Mouse (Mus musculus) spleen, adult 18-20 months (tissue): ENCODE results near the gene Lrpap1.

Experiments
- DNase-seq, 2 experiments: peaks; one replicate each; pipeline ENCODE4 v3.0.0; 2022; ENCODE audit warnings: mixed read lengths in 2 of 2

Gene Lrpap1

GRCm38 (mm10) chr5:35104960-35105921 is at the start of gene Lrpap1:
TSS of gene Lrpap1 (minus strand) at chr5:35105766.
- peak; percentile 77 to 91 for DNase-seq

- no peak for DNase-seq
Observed at GRCm38 (mm10) chr5:35149939-35150338, 44.4 kb upstream of the Lrpap1 start.

- no peak for DNase-seq
Observed at GRCm38 (mm10) chr5:35149526-35149925, 44.0 kb upstream of the Lrpap1 start.

- DNase-seq = no peak
Observed at GRCm38 (mm10) chr5:35147963-35148767, 42.6 kb upstream of the Lrpap1 start.

GRCm38 (mm10) chr5:35147155-35147962 is 41.8 kb upstream of the Lrpap1 start:
- DNase-seq = no peak

GRCm38 (mm10) chr5:35146747-35147146 is 41.2 kb upstream of the Lrpap1 start:
- no peak for DNase-seq

- DNase-seq = no peak
Observed at GRCm38 (mm10) chr5:35144716-35145115, 39.1 kb upstream of the Lrpap1 start.

- DNase-seq = no peak
Observed at GRCm38 (mm10) chr5:35143460-35144245, 38.1 kb upstream of the Lrpap1 start.

GRCm38 (mm10) chr5:35142910-35143309 is 37.3 kb upstream of the Lrpap1 start:
- no peak for DNase-seq

GRCm38 (mm10) chr5:35141316-35141715 is 35.8 kb upstream of the Lrpap1 start:
- DNase-seq = no peak

- DNase-seq = no peak
Observed at GRCm38 (mm10) chr5:35138183-35138611, 32.6 kb upstream of the Lrpap1 start.

GRCm38 (mm10) chr5:35137510-35138182 is 32.1 kb upstream of the Lrpap1 start:
- no peak for DNase-seq

- DNase-seq = no peak
Observed at GRCm38 (mm10) chr5:35135903-35136302, 30.3 kb upstream of the Lrpap1 start.

- no peak for DNase-seq
Observed at GRCm38 (mm10) chr5:35134286-35134685, 28.7 kb upstream of the Lrpap1 start.

- DNase-seq = no peak
Observed at GRCm38 (mm10) chr5:35133468-35133867, 27.9 kb upstream of the Lrpap1 start.

- no peak for DNase-seq
Observed at GRCm38 (mm10) chr5:35132278-35132980, 26.9 kb upstream of the Lrpap1 start.

GRCm38 (mm10) chr5:35131773-35132172 is 26.2 kb upstream of the Lrpap1 start:
- peak; percentile 18 to 60 for DNase-seq

GRCm38 (mm10) chr5:35131237-35131636 is 25.7 kb upstream of the Lrpap1 start:
- DNase-seq = no peak

- no peak for DNase-seq
Observed at GRCm38 (mm10) chr5:35129767-35130191, 24.2 kb upstream of the Lrpap1 start.

GRCm38 (mm10) chr5:35129208-35129607 is 23.6 kb upstream of the Lrpap1 start:
- no peak for DNase-seq

GRCm38 (mm10) chr5:35120024-35120423 is 14.5 kb upstream of the Lrpap1 start:
- DNase-seq = no peak
